Mouse (Mus musculus): Measurements from ENCODE around the gene Hps3. TPM values are rescaled to one million over a fixed set of nuclear protein-coding genes. Genes with fewer than 3 reads are reported as not detected.

Gene Hps3
- polyA plus RNA-seq (2014; fragmentation: Illumina TruSeq; extraction: RNeasy Lipid Tissue Mini Kit (QIAGEN cat#74804); ENCODE audit: low read depth, low replicate concordance): 10.9 TPM

DNA sequence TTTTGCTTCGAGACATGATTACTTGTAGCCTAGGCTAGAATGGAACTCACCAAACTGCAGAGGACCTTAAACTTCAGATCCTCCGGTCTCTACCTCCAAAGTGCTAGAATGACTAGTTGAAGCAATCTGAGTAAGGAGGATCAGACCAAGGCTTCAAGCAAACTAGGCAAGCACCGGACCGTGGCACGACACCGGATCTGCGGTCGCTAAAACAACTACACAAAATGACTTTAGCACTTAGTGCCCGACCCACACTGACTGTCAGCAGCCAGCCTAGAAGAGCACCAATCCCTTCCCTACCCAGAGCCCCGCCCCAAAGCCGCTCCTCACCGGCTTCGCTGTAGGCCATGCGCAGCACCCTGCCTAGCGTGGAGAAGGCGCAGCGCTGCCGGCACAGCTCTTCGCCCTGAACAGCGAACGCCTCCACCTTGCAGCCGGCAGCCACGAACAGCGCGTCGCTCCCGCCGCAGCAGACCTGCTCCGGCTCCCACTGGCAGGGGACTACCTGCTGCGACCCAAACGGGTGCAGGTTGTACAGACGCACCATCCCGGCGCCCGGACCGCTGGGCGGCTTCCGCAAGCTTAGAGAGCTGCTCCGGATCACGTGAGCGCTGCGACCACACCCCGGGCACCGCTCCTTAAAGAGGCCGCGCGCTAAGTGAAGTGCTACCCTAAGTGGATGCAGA is at the start of gene Hps3:
Gene Hps3 (minus strand): TSS at position 597 of the 686 bp plus-strand sequence.

DNA sequence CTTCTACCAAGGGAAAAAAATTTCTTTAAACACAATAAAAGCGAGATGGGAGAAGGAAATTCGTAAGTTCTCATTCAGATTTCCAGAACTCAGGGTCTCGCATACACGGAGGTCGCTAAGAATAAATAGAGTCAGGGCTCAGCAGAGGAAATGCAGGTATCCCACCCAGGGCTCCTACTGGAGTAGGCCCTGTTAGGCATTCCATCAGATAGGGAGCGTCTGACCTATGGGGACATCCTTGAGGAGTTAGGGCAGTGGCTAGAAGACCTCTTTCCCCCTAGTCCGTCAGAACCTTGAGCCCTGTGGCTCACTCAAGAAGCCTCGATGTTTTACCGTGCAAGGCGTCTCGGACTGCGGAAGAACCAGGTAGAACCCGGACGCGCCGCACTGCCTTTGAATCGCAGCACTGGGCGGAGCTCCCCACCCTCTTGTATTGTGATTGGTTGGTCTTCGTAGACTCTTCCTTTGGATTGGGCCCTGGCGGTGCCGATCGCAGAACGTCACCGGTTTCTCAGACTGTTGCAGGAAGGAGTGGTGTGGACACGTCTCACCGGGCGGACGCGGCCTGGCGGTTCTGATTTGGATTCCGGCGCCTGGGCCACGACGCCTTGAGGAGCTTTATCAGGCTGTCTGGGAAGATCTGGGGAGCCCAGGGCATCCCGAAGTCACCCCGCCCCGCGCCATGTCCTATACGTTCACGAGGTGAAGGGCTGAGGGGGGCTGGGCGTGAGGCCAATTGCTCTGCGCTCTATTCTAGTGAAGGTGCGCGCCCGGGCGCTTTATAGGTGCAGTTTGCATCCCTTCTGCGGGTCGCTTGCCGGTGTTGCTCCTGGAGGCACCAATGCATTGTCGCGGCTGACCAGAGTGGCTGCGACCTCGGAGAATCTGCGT is 22.4 kb upstream of the Hps3 start, which contains the start of gene Hltf:
Gene Hltf (plus strand): TSS at position 506 of the 891 bp plus-strand sequence.

DNA sequence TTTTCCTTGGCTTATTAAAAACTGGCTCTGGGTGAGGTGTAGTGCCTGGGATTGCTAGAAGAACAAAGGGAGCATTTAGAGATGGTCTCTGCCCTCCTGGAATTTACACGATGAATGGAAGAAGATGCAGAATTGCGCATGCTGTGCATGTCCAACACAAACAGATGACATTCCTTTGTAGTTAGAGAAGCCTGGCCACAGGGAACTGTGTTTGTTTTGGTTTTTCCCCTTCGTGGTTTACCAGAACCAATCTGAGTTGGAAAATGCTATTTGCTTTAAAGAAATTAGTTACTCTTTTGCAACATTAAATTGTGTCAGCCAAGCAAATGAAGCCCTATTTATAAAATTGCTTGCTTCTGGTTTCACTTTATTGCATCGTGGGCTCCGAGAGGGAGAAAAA is 78.2 kb downstream of the Hps3 start, which contains the start of gene Cp:
Gene Cp (plus strand): TSS at position 170 of the 400 bp plus-strand sequence.

Other genes starting within 250 kb of the Hps3 start
- 86.7 TPM for gene Cp, start 78.3 kb downstream of the Hps3 start, polyA plus RNA-seq (2014; fragmentation: Illumina TruSeq; extraction: RNeasy Lipid Tissue Mini Kit (QIAGEN cat#74804); ENCODE audit: low read depth, low replicate concordance)
- gene Hltf, start 22.5 kb upstream of the Hps3 start, polyA plus RNA-seq (2014; fragmentation: Illumina TruSeq; extraction: RNeasy Lipid Tissue Mini Kit (QIAGEN cat#74804); ENCODE audit: low read depth, low replicate concordance): 15.1 TPM
- gene Gyg, start 120.0 kb upstream of the Hps3 start, polyA plus RNA-seq (2014; fragmentation: Illumina TruSeq; extraction: RNeasy Lipid Tissue Mini Kit (QIAGEN cat#74804); ENCODE audit: low read depth, low replicate concordance): 224 TPM
- 2.5 TPM for gene Cpa3, start 206.9 kb upstream of the Hps3 start, polyA plus RNA-seq (2014; fragmentation: Illumina TruSeq; extraction: RNeasy Lipid Tissue Mini Kit (QIAGEN cat#74804); ENCODE audit: low read depth, low replicate concordance)
- gene Cpb1, start 240.4 kb upstream of the Hps3 start, polyA plus RNA-seq (2014; fragmentation: Illumina TruSeq; extraction: RNeasy Lipid Tissue Mini Kit (QIAGEN cat#74804); ENCODE audit: low read depth, low replicate concordance): not detected

Data from heart, adult 10 weeks (tissue).